Mouse (Mus musculus): ENCODE measurements at regions not wholly inside any gene's neighbourhood (a gene's known extent, or its start where the extent isn't known, plus 50 kb on each side); places are given as distances from the start of the nearest gene placed in this dataset.

DNA sequence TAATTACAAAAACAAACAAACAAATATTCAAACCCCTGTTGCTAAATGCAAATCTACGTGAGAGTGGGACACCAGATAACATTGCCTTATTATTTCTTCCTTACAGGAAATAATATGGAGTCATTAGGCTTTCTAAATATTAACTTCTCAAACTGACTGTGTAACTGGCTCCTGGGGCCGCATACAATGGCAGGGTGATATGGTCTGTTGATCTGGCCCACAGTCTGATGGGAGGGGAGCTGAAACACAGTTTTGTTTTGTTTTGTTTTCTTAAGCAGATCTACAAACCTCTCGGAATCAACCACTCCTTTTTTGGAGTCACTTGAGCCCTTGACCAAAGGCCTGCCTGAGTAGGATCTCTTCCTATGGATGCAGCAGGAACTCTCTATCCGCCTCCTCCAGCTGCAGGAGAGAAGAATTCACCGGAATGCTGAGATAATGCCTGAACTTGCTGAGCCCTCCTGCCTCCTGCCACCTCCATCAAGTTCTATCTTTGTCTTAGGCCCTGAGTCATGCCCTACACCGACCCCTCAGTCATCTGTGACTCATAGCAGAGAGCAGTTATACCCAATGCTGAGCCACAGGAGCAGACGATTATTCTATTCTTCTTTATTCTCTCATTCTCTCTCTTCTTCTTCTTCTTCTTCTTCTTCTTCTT is 534.5 kb upstream of the Btbd3 start:
- no peak for DNase-seq (ENCODE audit: low read depth in 1 of 2, low spot score in 2 of 2)

DNA sequence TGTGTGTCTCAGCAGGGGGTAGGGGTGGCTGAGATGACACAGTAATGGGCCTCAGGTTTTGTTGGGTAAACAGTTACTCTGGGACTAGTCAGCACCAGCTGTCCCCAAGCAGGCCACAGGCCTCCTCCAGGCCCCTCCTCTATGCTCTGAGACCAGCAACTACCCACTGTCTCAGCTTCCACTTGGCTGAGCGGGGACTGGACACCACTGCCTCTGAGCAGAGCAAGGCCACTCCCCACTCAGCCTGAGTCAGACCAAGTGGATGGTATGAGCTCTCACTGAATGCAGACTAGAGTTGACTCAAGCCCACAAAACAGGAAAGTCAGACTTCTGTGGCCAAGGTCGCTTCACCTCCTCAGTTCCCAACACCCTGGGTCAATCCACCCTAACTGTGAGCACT is 540.5 kb upstream of the Btbd3 start:
- DNase-seq (ENCODE audit: low read depth in 1 of 2, low spot score in 2 of 2): no peak

DNA sequence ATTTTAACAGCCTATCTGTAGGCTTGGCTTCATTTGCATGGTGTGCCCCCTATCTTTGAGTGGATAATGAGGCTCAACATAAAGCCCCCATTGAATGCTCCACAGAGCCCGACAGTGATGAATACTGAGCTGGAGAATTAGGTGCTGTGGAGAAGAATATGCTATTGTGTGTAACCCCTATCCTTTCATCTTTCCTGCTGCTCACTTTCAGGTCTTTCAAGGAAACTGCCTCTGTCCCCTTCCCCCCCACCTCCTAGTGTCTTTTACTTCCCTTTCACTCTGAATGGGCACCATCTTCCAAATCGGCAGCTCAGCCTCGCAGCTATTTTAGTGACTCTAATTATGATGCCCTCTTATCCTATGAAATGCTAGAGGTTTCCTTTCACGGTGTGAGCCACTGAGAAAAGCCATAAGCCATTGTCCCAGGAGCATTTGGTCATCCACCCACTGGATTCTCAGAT is 549.8 kb upstream of the Btbd3 start:
- DNase-seq (ENCODE audit: low read depth in 1 of 2, low spot score in 2 of 2): no peak

DNA sequence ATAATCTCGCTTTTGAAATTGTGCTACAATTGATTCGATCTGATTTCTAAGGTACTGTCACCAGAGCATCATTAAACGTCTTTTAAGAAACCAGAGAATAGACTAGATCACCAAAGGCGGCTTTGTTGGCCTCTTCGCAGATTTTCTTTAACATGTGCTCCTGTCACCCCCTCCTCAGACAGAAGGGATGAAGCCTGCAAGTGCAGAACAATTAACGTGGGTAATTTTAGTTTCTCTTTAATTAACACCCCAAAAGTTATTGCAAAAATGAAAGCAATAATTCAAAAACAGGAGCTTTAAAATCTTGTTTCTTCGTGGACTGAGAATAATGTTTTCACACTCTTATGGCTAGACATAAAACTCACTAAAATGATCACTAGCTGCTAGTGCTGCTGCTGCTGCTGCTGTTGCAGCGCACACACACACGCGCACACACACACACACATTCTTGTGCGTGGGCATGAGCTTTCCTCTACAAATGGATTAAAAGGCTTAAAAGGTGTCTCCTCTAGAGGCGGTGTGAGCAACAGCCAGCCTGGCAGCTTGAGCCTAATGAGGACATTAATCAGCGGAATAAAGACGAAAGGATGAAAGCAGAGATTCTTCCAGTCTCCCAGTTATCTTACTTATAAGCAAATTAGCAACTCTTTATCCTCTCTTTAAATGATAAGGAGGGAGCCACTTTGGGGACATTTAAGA is 550.5 kb upstream of the Btbd3 start:
- no peak for DNase-seq (ENCODE audit: low read depth in 1 of 2, low spot score in 2 of 2)

DNA sequence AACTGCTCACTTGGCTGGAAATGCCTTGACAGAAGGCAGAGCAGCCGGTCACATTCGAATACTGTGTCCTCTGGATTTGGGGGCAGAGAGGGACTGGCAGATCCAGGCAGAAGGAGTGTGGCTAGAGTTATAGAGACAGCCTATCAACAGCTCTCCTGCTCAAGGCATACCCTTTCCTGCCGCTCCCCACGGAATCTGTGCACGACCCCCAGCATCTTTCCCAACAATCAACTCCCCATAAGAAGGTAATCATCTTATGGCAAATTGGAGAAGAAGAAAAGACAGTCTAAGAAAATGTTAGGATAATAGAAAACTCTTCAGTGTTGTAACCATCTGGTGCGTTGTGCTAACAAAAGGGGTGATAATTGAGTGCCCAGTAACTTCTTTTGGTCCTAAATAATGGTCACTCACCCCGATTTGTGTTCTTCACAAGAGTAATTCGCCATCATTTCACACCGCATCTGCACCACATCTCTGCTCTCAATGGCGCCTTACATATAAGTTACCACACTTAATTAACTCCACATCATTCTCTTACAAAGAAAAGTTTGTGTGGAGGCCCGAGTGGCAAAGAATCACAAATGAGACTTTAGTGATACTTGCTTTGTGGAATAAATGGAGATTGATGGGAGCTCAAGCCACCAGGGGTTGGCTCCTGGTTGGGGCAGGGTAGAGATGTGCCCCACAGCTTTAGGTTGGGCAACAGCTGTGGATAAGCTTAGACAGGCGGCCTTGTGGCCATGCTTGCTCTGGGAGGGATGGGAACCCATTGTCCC is 551.2 kb upstream of the Btbd3 start:
- no peak for DNase-seq (ENCODE audit: low read depth in 1 of 2, low spot score in 2 of 2)

DNA sequence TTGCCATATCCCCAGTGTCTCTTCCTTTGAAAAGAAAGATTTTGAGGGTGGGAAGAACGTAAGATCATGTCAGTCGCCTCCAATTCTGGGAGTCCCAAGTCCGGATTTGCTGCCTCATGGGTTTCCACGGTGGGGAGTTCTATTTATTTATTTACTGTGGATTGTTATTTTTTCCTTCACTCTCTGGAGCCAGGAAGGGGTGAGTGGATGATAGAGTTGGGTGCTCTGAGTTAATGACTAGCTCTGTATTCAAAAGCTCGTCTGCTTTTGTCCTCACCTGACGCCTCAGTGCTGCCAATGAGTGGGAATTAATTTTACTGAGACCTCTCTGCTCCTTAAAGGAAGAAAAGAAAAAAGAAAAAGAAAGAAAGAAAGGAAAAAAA is 551.8 kb upstream of the Btbd3 start:
- no peak for DNase-seq (ENCODE audit: low read depth in 1 of 2, low spot score in 2 of 2)

DNA sequence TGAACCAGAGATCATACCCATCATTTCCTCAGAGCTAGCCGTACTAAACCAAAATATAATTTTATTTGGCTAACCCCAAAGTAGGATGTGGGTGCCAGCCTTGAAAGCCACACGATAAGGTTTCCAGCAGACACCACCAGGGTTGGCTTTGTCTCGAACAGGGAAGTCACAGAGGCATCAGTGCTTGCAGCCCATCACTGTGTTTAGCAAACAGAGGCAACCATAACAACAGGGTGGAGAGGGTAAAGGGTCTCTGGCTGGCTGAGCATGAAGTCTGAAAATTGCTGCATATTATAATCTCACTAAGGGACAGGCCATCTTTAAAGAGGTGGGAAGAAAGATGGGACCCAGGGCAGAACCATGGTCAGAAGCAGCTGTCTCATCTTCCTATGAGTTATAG is 552.3 kb upstream of the Btbd3 start:
- no peak for DNase-seq (ENCODE audit: low read depth in 1 of 2, low spot score in 2 of 2)

DNA sequence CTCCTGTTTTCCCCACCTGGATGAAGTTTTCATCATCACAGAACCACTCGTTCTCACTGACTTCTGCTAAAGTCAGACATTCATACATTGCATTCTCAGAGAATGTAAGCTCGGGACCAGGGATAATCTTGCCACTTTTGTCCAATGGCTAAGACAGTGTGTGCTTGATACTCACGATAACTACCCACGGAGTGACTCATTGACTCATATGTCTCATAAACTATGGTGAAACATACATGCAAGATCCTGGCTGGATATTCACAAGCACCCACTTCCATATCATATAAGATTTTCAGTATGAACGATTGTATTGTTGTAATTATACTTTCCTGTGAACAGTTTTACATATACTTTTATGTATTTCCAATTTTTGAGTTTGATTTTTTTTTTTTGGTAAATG is 560.5 kb upstream of the Btbd3 start:
- no peak for DNase-seq (ENCODE audit: low read depth in 1 of 2, low spot score in 2 of 2)

DNA sequence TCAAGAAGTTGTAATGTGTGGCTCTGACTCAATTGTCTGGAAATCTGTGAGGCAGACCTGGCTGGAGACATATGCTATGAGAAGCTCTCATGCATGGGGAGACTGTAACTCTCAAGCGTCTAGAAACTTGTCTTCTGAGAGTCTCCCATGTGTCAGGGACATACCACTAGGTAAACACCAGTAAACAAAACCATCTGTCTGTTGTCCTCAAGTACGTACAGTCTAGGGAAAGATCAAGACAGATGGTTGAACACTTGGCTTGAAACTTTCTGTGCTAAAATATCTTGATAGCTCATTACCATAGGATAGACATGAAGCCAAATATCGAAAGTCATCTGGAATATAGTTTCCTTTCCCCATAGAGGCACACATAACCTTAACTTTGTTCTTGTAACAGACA is 562.3 kb upstream of the Btbd3 start:
- no peak for DNase-seq (ENCODE audit: low read depth in 1 of 2, low spot score in 2 of 2)

DNA sequence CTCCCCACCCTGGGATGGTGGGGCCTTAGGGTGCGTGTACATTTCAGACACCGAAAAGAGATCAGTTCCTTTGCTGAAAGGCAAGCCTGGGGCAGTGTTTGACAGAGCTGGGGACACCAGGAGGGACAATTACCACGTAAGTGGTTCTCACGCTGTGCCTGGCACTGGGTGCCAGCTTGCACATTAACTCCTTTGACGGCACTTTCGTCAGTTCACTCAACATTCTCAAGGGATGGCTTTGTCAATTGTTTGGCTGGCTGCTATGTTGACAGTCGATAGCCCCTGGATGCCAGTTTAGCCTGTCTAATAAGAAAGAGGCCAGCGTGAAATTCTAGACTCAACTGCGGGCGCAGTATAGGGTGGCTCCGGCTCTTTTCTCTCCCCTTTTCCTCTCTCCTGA is 569.2 kb upstream of the Btbd3 start:
- no peak for DNase-seq (ENCODE audit: low read depth in 1 of 2, low spot score in 2 of 2)

DNA sequence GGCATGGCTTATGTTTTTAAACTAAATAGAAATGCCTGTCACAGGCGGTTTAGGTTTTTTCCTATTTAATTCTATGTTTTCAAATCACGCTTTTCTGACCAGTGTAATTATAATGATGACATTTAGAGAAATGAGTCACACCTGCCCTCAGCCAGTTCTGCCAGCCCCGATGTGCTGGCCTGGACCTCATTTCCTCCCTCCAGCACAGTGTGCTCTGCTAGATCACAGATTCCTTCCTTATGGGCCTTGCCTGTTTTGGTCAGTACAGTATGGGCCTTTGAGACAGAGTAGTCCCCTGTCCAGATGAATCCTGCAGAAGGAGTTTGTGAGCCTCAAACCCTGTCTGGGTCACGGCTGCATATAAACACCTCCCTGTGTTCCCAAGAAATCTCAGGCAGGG is 569.6 kb upstream of the Btbd3 start:
- no peak for DNase-seq (ENCODE audit: low read depth in 1 of 2, low spot score in 2 of 2)

DNA sequence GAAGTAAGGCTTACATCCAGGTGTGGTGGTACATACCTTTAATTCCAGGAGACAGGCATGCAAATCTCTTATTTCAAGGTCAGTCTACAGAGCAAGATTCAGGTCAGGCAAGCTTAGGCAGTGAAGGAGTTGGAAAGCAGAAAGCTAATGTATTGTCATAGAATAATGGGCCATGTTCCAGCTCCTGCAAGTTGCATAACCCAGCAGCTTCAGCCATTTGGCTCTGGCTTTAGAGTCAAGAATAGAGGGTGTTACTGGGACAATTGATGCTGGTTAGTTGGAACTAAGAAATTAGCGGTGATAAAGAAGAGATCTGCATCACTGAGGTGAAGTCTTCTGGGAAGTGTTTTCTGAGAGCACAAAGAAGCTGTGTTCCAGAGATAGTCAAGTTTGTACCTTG is 565.3 kb upstream of the Jag1 start:
- no peak for DNase-seq (ENCODE audit: low read depth in 1 of 2, low spot score in 2 of 2)

DNA sequence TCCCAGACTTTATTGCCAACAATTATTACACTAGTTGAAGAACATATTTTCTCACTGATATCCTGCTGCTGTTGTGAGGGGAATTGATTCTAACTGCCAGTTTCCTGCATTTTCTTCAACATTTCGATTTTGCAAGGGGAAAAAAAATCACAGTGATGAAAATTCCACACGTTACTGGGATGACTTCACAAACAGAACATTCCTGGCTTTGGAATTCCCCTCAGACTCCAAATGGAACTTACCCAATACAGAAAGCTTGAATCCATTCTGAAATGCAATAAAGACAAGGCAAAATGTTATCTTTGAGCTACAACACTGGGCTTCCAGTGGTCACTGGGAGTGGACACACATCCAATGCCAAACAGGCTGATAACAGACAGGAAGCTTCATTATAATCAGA is 546.7 kb upstream of the Jag1 start:
- DNase-seq (ENCODE audit: low read depth in 1 of 2, low spot score in 2 of 2): no peak

DNA sequence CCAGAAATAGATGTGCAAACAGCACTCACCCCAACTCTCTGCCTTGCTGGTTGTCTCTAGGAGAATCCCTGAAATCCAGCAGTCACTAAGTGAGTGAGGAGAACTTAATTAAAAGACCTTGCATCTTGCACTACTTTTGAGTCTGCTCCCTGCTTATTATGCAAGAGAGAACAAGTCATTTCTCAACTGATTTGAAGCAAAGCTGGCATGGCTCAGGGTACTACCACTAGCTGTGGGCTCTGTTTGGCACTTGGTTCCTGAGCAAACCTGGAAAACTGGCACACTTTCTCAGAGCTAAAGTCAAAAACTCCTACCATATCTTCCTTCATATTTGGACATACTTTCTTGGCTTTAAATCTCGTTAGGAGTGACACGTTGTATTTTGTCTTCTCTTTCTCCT is 545.8 kb upstream of the Jag1 start:
- DNase-seq (ENCODE audit: low read depth in 1 of 2, low spot score in 2 of 2): no peak

DNA sequence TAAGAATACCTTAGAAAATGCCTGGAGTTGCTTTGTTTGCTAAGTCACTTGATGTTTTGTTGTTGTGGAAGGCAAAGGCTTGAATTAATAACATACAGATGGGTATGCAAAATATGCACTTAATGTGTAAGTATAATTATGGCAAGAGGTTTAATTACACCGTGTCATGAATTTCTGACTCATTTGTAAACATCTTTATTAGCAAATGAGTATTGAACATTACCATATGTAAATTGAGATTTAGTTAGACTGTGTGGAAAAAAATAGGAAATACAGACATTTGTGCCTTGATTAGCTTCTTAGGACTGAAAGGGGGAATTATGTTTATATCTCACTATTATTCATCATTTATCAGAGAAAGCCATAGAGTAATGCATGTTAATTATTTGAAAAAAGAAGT is 544.0 kb upstream of the Jag1 start:
- DNase-seq (ENCODE audit: low read depth in 1 of 2, low spot score in 2 of 2): no peak

DNA sequence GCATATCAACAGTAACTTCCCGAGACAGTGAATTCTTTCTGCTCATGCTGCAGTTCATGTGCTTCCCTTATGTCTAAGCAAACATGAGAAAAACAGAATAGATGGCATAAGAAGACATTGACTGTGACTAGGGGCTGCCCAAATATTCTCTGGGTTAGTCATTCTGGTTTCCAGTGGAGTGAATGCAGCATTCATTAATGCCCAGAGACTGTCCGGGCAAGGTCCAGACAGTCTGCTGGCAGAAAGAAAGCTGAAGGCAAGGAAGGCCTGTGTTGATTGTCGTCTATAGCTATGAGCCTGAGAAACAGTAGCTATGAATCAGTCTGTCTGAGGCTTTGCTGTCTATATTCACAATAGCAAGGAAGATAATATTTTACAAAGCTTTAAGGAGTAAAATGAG is 537.9 kb upstream of the Jag1 start:
- no peak for DNase-seq (ENCODE audit: low read depth in 1 of 2, low spot score in 2 of 2)

DNA sequence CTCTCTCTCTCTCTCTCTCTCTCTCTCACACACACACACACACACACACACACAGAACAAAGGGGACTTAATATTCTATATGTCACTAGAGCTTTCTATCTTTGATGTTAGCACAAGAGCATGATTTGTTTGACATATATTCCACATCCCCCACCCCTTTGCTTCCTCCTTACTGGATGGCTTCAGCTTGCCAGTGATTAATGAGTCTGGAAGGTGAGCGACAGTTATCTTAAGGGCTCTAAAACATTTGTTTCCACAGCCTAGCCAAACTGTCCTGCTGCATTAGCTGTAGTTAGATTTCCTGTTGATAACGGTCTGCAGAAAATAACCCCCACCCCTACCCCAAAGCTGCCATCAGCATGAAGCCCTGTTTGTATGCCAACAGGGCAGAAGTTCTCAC is 527.7 kb upstream of the Jag1 start:
- DNase-seq (ENCODE audit: low read depth in 1 of 2, low spot score in 2 of 2): no peak

DNA sequence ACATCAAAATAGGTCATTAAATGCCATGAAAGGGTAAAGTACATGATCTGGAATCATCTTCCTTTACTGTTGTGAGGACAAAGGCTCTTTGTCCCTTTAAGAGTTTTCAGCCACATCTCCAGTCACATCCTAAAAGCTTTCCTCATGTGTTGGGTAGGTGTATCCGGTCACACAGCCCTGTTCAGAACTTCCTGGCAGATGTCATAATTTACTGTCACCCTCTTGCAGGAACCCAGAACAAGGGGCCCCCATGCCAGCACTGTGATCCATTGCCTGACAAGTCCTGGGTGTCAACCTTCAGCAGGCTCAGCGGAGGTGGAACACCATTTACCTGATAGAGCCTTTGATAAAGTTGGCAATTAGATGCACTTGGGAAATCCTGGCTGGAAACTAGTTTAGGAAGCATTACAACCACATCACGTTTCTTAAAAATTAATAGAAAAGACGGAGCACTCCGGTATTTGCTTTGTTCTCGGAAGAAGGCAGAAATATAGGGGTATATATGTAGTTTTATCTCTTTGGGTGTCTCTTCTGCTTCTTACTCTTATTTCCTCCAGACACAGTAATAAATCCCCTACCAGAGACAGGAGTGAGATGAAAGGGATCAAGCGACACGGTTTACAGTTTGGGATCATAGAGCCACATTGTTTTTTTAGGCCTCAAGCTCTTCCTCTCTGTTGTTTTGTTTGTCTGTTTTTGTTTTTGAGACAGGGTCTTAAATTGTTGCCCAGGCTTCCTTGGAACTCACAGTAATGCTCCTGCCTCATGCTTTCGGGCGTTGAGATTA is 527.0 kb upstream of the Jag1 start:
- DNase-seq (ENCODE audit: low read depth in 1 of 2, low spot score in 2 of 2): no peak

DNA sequence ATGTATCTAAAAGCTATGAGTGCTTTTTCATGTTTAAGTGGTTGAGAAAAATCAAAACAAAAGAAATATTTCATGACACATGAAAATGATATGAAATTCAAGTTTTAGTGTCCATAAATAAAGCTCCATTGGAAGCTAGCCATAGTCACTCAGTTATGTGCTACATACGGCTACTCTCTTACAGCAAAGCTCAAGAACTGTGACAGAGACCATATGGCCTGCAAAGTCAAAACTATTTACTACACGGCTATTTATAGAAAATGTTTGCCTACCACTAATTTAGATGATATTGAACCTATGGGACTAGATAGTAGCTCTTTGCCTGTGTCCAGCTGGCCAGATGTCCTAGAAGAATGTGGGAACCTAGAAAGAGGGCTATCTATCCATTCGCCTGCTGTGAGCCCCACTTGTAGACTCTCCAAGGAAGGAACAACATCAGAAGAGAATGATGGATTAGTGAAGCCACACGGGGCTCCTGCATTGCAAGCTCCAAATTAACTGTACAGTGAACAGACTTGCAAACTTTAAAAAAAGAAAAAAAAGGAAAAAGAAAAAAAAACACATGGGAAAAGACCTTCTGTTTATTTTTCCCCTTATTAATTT is 518.7 kb upstream of the Jag1 start:
- DNase-seq (ENCODE audit: low read depth in 1 of 2, low spot score in 2 of 2): no peak

DNA sequence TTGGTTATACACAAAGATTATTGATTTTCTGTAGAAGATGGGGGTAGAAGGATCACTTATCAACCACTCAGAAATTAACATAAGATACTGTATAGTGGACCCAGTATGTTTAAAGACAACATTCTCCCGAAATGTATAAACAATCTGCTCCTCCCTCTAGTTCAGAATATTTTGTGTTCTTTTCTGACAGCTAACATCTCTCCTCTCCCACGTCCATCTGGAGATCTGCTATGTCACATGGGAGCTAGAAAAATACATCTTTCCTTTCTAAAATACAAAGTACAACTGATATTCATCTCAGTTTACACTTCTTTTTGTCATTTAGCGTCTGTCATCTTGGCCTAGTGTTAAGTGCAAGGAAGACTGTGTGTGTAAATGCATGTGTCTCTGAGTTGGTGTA is 500.2 kb upstream of the Jag1 start:
- DNase-seq (ENCODE audit: low read depth in 1 of 2, low spot score in 2 of 2): no peak

DNA sequence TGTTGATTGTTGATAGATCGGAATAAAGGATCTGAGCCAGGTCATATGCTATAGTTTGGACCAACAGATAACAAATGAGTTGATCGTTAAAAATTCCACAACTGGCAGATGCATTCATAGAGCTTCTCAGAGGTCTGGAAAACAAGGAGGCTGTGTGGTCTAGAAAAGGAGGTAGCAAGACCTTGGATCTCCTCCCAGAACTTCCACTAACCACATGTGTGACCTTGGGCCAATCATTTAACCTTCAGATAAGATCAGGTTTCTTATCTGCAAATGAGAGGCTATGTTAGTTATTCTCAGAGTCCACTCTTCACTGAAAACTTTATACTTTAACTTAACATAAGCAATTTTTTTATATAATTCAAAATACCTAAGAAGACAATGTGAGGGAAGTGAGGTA is 497.3 kb upstream of the Jag1 start:
- no peak for DNase-seq (ENCODE audit: low read depth in 1 of 2, low spot score in 2 of 2)
